Mouse (Mus musculus) stomach, embryonic 16.5 days (tissue): Measurements from ENCODE around the gene Naa10. TPM values are rescaled to one million over a fixed set of nuclear protein-coding genes. Genes with fewer than 3 reads are reported as not detected.
A peak's percentile ranks its signal among the peaks of the same experiment; 100 is the strongest.

Source experiments
- ATAC-seq: fragments of 200-750 bp; cut with Nextera tagmentation; 2 replicates; pipeline ENCODE4 v1.8.0; 2017; ENCODE audit warnings: moderate number of reproducible peaks, moderate TSS enrichment; ENCODE audit not compliant: insufficient read depth, low FRiP score
- H3K27ac ChIP-seq: fragments of 300-500 bp; sonication (generic); 2 replicates; pipeline ENCODE4 v1.5.1; 2014; ENCODE audit warnings: low read length
- H3K27me3 ChIP-seq: fragments of 300-500 bp; sonication (generic); 2 replicates; pipeline ENCODE4 v1.6.1; 2014; ENCODE audit warnings: low read length, control low read depth, mixed read lengths; ENCODE audit not compliant: control insufficient read depth, insufficient read depth
- H3K36me3 ChIP-seq: fragments of 300-500 bp; sonication (generic); 2 replicates; pipeline ENCODE4 v1.6.1; 2014; ENCODE audit warnings: low read length; ENCODE audit not compliant: control insufficient read depth, insufficient read depth
- H3K4me1 ChIP-seq: fragments of 300-500 bp; sonication (generic); 2 replicates; pipeline ENCODE4 v1.6.1; 2014; ENCODE audit warnings: low read length, control low read depth, mixed read lengths; ENCODE audit not compliant: control insufficient read depth, insufficient read depth
- H3K4me2 ChIP-seq: fragments of 300-500 bp; sonication (generic); 2 replicates; pipeline ENCODE4 v1.6.1; 2014; ENCODE audit warnings: low read depth, low read length, mixed read lengths
- H3K4me3 ChIP-seq: fragments of 300-500 bp; sonication (generic); replicated peaks from 2 replicates; pipeline ENCODE4 v1.5.1; 2014; ENCODE audit warnings: mild to moderate bottlenecking, low read length
- H3K9ac ChIP-seq: fragments of 300-500 bp; sonication (generic); 2 replicates; pipeline ENCODE4 v1.6.1; 2014; ENCODE audit warnings: low read length
- H3K9me3 ChIP-seq: fragments of 300-500 bp; sonication (generic); replicated peaks from 2 replicates; pipeline ENCODE4 v1.6.1; 2016; ENCODE audit warnings: low read length, control low read depth; ENCODE audit not compliant: control insufficient read depth
- WGBS: fragments of 180-500 bp; shearing (Covaris S2); extraction: QIAGEN DNeasy Blood & Tissue Kit; methylation state at CpG from one replicate; pipeline ENCODE4 v1.1.7; 2014; 5-methylcytosine and 5-hydroxymethylcytosine counted together
- polyA plus RNA-seq: library from polyadenylated mRNA; unstranded; fragments of >200 nt; fragmentation: Nextera tagmentation; extraction: Ambion mirVana; gene quantifications from 2 replicates; pipeline ENCODE4 v1.2.1, GENCODE M21; 2015

Naa10 gene
- polyA plus RNA-seq, 1 experiment from 2014 or later = 134 TPM

- Histone ChIP-seq H3K27me3 (no peaks in the 10 kb centered on the region), H3K27ac (peak overlapping the region; percentile 66; the same call in 1 of the 2 replicates), H3K4me2 (peak overlapping the region; percentile 72), H3K4me1 (no peaks in the 10 kb centered on the region), H3K9ac (peak overlapping the region; percentile 74), H3K4me3 (peak overlapping the region; percentile 60), H3K36me3 (no peaks in the 10 kb centered on the region), H3K9me3 (no peaks in the 10 kb centered on the region)
- WGBS = 51% methylated on average over 4 of the region's 8 CpGs
- no peak for ATAC-seq
Measured at GRCm38 (mm10) chrX:73922550-73922882, 772 bp upstream of the Naa10 start.

GRCm38 (mm10) chrX:73921285-73921822 lies 390 bp downstream of the Naa10 start:
- no peaks in the 10 kb centered on the region for H3K27me3 ChIP-seq
- peak overlapping the region; percentile 59 for H3K4me2 ChIP-seq
- H3K36me3 ChIP-seq = no peaks in the 10 kb centered on the region
- 17% methylated on average over 34 of the region's 34 CpGs for WGBS
- H3K27ac ChIP-seq = peak overlapping the region; percentile 78
- peak overlapping the region; percentile 60 for H3K4me3 ChIP-seq
- ATAC-seq = peak; percentile 52
- H3K9ac ChIP-seq = peak overlapping the region; percentile 76
- no peaks in the 10 kb centered on the region for H3K9me3 ChIP-seq
- H3K4me1 ChIP-seq = no peaks in the 10 kb centered on the region

GRCm38 (mm10) chrX:73918631-73919030 lies 3.1 kb downstream of the Naa10 start:
- H3K9me3 ChIP-seq = no peaks in the 10 kb centered on the region
- no peak for ATAC-seq
- H3K4me3 ChIP-seq = no peak overlapping the region
- H3K9ac ChIP-seq = no peak overlapping the region
- H3K4me2 ChIP-seq = no peak overlapping the region
- 86% methylated on average over 5 of the region's 5 CpGs for WGBS
- H3K27me3 ChIP-seq = no peaks in the 10 kb centered on the region
- no peaks in the 10 kb centered on the region for H3K36me3 ChIP-seq
- H3K27ac ChIP-seq = no peak overlapping the region
- H3K4me1 ChIP-seq = no peaks in the 10 kb centered on the region

GRCm38 (mm10) chrX:73916945-73917344 lies 4.8 kb downstream of the Naa10 start:
- H3K9ac ChIP-seq = no peak overlapping the region
- ATAC-seq = no peak
- H3K36me3 ChIP-seq = no peaks in the 10 kb centered on the region
- H3K27ac ChIP-seq = no peak overlapping the region
- H3K4me1 ChIP-seq = no peaks in the 10 kb centered on the region
- WGBS = 75% methylated on average over 8 of the region's 8 CpGs
- no peak overlapping the region for H3K4me2 ChIP-seq
- H3K27me3 ChIP-seq = no peaks in the 10 kb centered on the region
- H3K4me3 ChIP-seq = no peak overlapping the region
- H3K9me3 ChIP-seq = no peaks in the 10 kb centered on the region

GRCm38 (mm10) chrX:73914827-73915703 lies 6.7 kb downstream of the Naa10 start:
- H3K9ac ChIP-seq = peak overlapping the region; percentile 56

GRCm38 (mm10) chrX:73911588-73911987 lies 10.2 kb downstream of the Naa10 start:
- Histone ChIP-seq H3K9me3 (no peaks in the 10 kb centered on the region), H3K4me2 (0 out of 2 replicates have a peak overlapping the region, but pooled peaks have one; percentile 45), H3K36me3 (no peaks in the 10 kb centered on the region), H3K9ac (no peak overlapping the region), H3K27me3 (no peaks in the 10 kb centered on the region; the same call in 1 of the 2 replicates), H3K27ac (no peak overlapping the region), H3K4me1 (no peaks in the 10 kb centered on the region), H3K4me3 (no peak overlapping the region)
- no peak for ATAC-seq
- 79% methylated on average over 2 of the region's 2 CpGs for WGBS

More at GRCm38 (mm10) chrX:73914827-73915703, 6.7 kb downstream of the Naa10 start:
- Histone ChIP-seq H3K36me3 (no peaks in the 10 kb centered on the region), H3K27ac (peak overlapping the region; percentile 81), H3K27me3 (no peaks in the 10 kb centered on the region), H3K4me1 (no peaks in the 10 kb centered on the region), H3K9me3 (no peaks in the 10 kb centered on the region), H3K4me3 (peak overlapping the region; percentile 23), H3K4me2 (peak overlapping the region; percentile 47)
- 18% methylated on average over 31 of the region's 31 CpGs for WGBS
- peak; percentile 98 for ATAC-seq

GRCm38 (mm10) chrX:73911156-73911555 lies 10.6 kb downstream of the Naa10 start:
- H3K4me1 ChIP-seq = no peaks in the 10 kb centered on the region
- peak overlapping the region; percentile 45 for H3K4me2 ChIP-seq
- H3K9me3 ChIP-seq = no peaks in the 10 kb centered on the region
- peak overlapping the region; percentile 26 for H3K4me3 ChIP-seq
- no peaks in the 10 kb centered on the region; the same call in 1 of the 2 replicates for H3K27me3 ChIP-seq
- no peaks in the 10 kb centered on the region for H3K36me3 ChIP-seq
- H3K9ac ChIP-seq = no peak overlapping the region; the same call in 1 of the 2 replicates
- no peak overlapping the region for H3K27ac ChIP-seq
- 8% methylated on average over 26 of the region's 26 CpGs for WGBS
- ATAC-seq = no peak

- Histone ChIP-seq H3K4me3 (no peak overlapping the region; the same call in 1 of the 2 replicates), H3K9me3 (no peaks in the 10 kb centered on the region), H3K9ac (no peak overlapping the region), H3K36me3 (no peaks in the 10 kb centered on the region), H3K4me1 (no peaks in the 10 kb centered on the region), H3K27ac (no peak overlapping the region), H3K27me3 (no peaks in the 10 kb centered on the region; the same call in 1 of the 2 replicates), H3K4me2 (no peak overlapping the region)
- no peak for ATAC-seq
Measured at GRCm38 (mm10) chrX:73910451-73910850, 11.3 kb downstream of the Naa10 start.

GRCm38 (mm10) chrX:73910049-73910448 lies 11.7 kb downstream of the Naa10 start:
- no peak overlapping the region for H3K4me3 ChIP-seq
- no peaks in the 10 kb centered on the region for H3K4me1 ChIP-seq
- no peaks in the 10 kb centered on the region for H3K36me3 ChIP-seq
- no peak for ATAC-seq
- no peak overlapping the region for H3K9ac ChIP-seq
- H3K4me2 ChIP-seq = no peak overlapping the region
- no peak overlapping the region for H3K27ac ChIP-seq
- WGBS = 77% methylated on average over 1 of the region's 1 CpGs
- no peaks in the 10 kb centered on the region for H3K9me3 ChIP-seq
- H3K27me3 ChIP-seq = no peaks in the 10 kb centered on the region; the same call in 1 of the 2 replicates
